Mouse (Mus musculus) small intestine, adult 2 months (tissue): Measurements from ENCODE around the gene Clcn2. TPM values are rescaled to one million over a fixed set of nuclear protein-coding genes. Genes with fewer than 3 reads are reported as not detected.

Source experiments
- H3K27ac ChIP-seq: fragments of 200-500 bp; 2 replicates; pipeline ENCODE4 v1.5.1; 2012; ENCODE audit warnings: low read depth, low read length, control low read depth, inconsistent platforms; ENCODE audit not compliant: insufficient read depth
- H3K27me3 ChIP-seq: fragments of 200-500 bp; 2 replicates; pipeline ENCODE4 v1.6.1; 2012; ENCODE audit warnings: mild to moderate bottlenecking, moderate library complexity, low read length, inconsistent platforms; ENCODE audit not compliant: control insufficient read depth, insufficient read depth
- H3K36me3 ChIP-seq: fragments of 200-500 bp; 2 replicates; pipeline ENCODE4 v1.6.1; 2012; ENCODE audit warnings: mild to moderate bottlenecking, low read length, control low read depth, inconsistent platforms; ENCODE audit not compliant: control insufficient read depth, insufficient read depth
- H3K4me1 ChIP-seq: fragments of 200-500 bp; 2 replicates; pipeline ENCODE4 v1.6.1; 2012; ENCODE audit warnings: low read length, inconsistent platforms, mixed read lengths; ENCODE audit not compliant: control insufficient read depth, insufficient read depth, insufficient read length
- H3K4me3 ChIP-seq: fragments of 200-500 bp; 2 replicates; pipeline ENCODE4 v1.5.1; 2012; ENCODE audit warnings: low read depth, mild to moderate bottlenecking, control low read depth, inconsistent platforms, low read length, moderate library complexity
- CTCF ChIP-seq: fragments of 200-500 bp; IDR thresholded peaks from 2 replicates; pipeline ENCODE4 v1.5.1; 2012; ENCODE audit warnings: low read depth, mild to moderate bottlenecking, control low read depth, inconsistent platforms, low read length, moderate library complexity, mixed read lengths; ENCODE audit not compliant: insufficient replicate concordance, insufficient read length; ENCODE audit errors: extremely low read depth
- POLR2A ChIP-seq: fragments of 200-500 bp; IDR thresholded peaks from 2 replicates; pipeline ENCODE4 v1.6.1; 2012; ENCODE audit warnings: low read depth, mild to moderate bottlenecking, control low read depth, inconsistent platforms, low read length, moderate library complexity
- WGBS: fragments of 180-500 bp; shearing (Covaris S2); methylation state at CpG from one replicate; pipeline ENCODE4 v1.1.7; 2018; 5-methylcytosine and 5-hydroxymethylcytosine counted together
- polyA plus RNA-seq: library from polyadenylated mRNA; depleted of rRNA; stranded (reverse); fragments of >200 nt; gene quantifications from 2 replicates; pipeline ENCODE4 v1.2.3, GENCODE M21; 2012

The Clcn2 gene
- polyA plus RNA-seq, 1 experiment, result 218 TPM

- WGBS, result 94% methylated on average over 21 of the region's 21 CpGs
- no peaks in the 10 kb centered on the region for H3K27me3 ChIP-seq
- no peak for TF ChIP-seq CTCF
- TF ChIP-seq POLR2A, result no peak
- peaks cover 65% of the 10 kb centered on the region for H3K36me3 ChIP-seq
- H3K4me1 ChIP-seq, result peaks cover 2% of the 10 kb centered on the region
- H3K4me3 ChIP-seq, result no peak overlapping the region
- H3K27ac ChIP-seq, result no peak overlapping the region
Measured at GRCm38 (mm10) chr16:20708220-20708938, 9.2 kb downstream of the Clcn2 start.

DNA sequence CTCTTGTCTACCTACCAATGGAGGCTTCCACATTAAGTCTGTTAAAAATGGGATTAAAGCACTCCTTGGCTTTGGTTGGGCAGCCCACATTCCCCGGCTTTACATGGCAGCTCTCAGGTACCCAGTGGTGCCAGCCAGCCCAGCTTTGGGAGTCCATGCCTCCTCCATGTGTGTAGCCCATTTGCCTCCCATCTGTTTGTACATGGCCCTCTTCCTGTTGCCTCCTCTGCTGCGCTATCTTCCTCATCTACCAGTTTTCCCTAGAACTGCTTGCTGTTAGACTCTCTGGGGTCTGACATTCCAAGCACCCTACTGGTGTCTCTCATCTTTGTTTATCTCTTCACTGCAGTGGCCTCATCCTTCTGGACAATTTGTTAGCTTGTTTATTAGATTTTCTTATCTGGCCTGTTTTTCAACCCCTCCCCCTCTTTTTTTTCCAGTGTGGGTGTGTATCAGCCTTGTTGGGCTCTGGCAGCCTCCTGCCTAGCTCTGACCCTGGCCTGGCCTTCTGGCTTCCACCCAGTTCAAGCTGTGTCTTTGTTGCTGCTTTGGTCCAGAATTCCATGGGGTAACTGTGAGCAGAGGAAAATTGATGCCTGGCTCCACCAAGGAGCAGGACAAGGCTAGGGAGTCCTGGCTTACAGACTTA lies 11.0 kb downstream of the Clcn2 start:
- Histone ChIP-seq H3K27ac (no peak overlapping the region), H3K36me3 (peaks cover 60% of the 10 kb centered on the region), H3K4me3 (no peak overlapping the region), H3K4me1 (no peaks in the 10 kb centered on the region; the same call in 1 of the 2 replicates), H3K27me3 (no peaks in the 10 kb centered on the region)
- TF ChIP-seq CTCF (no peak), POLR2A (no peak)
- WGBS, result 89% methylated on average over 2 of the region's 2 CpGs

- WGBS, result 88% methylated on average over 3 of the region's 3 CpGs
- Histone ChIP-seq H3K4me1 (no peaks in the 10 kb centered on the region; the same call in 1 of the 2 replicates), H3K27me3 (no peaks in the 10 kb centered on the region), H3K4me3 (no peak overlapping the region), H3K36me3 (peaks cover 54% of the 10 kb centered on the region), H3K27ac (no peak overlapping the region)
- TF ChIP-seq CTCF, result no peak
- TF ChIP-seq POLR2A, result no peak
Measured at GRCm38 (mm10) chr16:20705786-20706185, 11.8 kb downstream of the Clcn2 start.

DNA sequence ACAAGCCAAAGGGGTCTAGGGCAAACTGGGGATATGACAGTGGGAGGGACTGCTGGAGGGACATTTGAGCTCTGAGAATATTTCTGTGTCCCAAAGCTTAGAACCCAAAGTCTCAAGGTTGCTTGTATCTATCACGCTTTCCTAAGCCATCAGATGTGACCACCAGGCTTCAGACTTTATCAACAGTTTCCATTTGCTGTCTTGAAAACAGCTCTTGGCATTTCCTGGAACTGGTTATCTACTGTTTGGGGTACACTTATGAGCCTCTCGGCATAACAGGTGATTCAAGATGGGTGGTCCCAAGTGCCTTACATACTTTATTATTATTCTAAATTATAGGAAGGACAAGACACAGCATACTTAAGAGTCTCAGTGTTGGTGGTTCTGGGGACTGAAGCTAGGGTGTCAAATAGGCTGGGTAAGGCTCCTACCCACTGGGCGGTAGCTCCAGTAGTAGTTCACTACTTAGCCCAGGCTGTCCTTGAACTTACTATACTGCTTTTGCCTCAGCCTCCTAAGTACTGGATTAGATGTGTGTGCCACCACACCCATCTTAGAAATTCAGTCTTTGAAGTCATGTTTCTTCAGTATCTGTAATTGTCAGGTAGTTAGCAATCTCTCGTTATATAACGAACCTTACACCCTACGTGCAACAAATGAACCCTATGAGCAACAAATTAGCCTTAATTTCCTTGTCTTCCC lies 13.7 kb downstream of the Clcn2 start:
- Histone ChIP-seq H3K4me1 (no peaks in the 10 kb centered on the region), H3K27ac (no peak overlapping the region), H3K36me3 (peaks cover 40% of the 10 kb centered on the region), H3K27me3 (no peaks in the 10 kb centered on the region), H3K4me3 (no peak overlapping the region)
- TF ChIP-seq POLR2A, result no peak
- TF ChIP-seq CTCF, result no peak
- 84% methylated on average over 6 of the region's 6 CpGs for WGBS

DNA sequence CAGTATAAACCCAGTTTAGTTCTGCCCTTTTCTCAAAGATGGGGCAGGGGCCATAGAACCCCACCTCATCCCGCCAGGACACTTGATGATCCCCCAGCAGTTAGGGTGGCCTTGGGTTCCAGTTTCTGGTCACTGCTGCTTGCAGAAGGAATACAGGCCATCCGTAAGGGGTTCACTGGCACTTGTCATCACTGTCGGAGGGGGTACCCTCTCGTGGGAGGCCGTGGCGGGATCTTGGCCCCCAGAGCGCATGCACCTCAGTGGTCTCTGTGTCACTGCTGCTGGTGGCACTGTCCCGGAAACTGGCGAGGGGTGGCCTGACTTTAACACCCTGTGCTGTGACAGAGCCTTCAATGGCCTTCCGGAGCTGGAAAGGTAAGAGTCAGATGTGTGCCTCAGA lies 14.5 kb downstream of the Clcn2 start:
- Histone ChIP-seq H3K36me3 (peaks cover 32% of the 10 kb centered on the region), H3K27me3 (no peaks in the 10 kb centered on the region)
- TF ChIP-seq CTCF (no peak), POLR2A (no peak)

GRCm38 (mm10) chr16:20702522-20702893 lies 15.0 kb downstream of the Clcn2 start:
- Histone ChIP-seq H3K4me1 (no peaks in the 10 kb centered on the region), H3K27me3 (no peaks in the 10 kb centered on the region), H3K27ac (no peak overlapping the region), H3K36me3 (peaks cover 27% of the 10 kb centered on the region), H3K4me3 (no peak overlapping the region)
- 32% methylated on average over 8 of the region's 8 CpGs for WGBS
- TF ChIP-seq POLR2A (no peak), CTCF (peak; percentile 63; the same call in 1 of the 2 replicates)

More for the DNA sequence above, 14.5 kb downstream of the Clcn2 start:
- 94% methylated on average over 10 of the region's 10 CpGs for WGBS
- no peaks in the 10 kb centered on the region for H3K4me1 ChIP-seq
- H3K27ac ChIP-seq, result no peak overlapping the region
- H3K4me3 ChIP-seq, result no peak overlapping the region
